Mouse (Mus musculus) adrenal gland, postnatal 10 days (tissue): ENCODE measurements around the gene Ptpn14. TPM values are rescaled to one million over a fixed set of nuclear protein-coding genes. Genes with fewer than 3 reads are reported as not detected.

ENCODE experiments used
- DNase-seq: peaks from one replicate; pipeline ENCODE4 v3.0.0; 2021; ENCODE audit warnings: mixed read lengths
- total RNA-seq, 2 experiments: library from RNA; stranded (reverse); gene quantifications; 2 replicates each; pipeline ENCODE4 v1.2.3; 2021

Gene Ptpn14
- total RNA-seq, 2 experiments from 2014 or later = 24.1 to 27.7 TPM

DNA sequence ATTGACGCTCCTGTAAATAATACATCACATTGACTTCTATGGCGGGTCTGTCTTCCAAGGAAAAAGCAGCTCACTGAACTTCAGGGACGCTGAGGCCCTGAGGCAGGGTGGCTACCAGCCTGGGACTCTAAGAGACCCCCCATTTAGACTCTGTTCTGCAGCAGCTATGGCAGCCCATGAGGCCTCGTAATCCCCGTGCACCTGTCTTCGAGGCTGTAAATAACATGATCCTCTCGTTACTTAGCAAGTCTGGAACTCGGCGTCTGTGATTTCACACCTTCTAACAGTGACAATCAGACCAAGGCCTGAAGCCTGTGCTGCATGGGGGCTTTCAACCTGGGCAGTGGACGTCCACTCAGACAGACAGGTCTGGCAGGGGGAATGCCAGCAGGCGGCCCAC is 175.1 kb downstream of the Ptpn14 start:
- no peak for DNase-seq

DNA sequence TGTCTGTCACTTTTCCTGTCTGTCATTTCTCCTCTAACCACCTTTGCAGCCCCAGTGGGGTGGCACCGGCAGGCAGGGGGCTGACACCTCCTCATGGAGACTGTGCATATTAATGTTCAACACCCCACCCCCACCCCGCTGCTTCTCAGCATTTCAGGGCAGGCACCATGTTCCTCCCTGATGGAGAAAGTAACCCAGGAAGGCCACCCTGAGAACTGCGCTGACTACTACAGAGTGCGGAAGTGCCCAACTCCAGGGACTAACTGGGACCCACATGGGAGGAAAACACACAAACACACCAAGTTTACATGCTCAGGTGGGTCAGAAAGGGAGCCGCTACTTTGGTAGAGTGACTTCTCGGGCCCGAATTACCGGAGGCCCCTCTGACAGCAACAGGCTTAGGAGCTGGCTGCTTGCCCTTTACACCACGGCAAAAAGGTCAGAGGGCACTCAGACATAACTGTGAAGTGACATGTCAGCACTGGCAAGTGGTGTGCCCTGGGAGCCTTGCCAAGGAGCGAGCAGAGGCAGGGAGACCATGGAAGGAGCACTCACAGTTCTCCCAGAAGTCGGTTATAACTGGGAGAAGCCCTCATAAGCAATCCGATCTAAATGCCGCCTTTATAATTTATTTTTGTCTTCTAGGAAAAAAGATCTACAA is 182.7 kb downstream of the Ptpn14 start:
- DNase-seq = peak; percentile 88

GRCm38 (mm10) chr1:189913093-189913760 is 185.2 kb downstream of the Ptpn14 start:
- DNase-seq = no peak

GRCm38 (mm10) chr1:189916422-189917125 is 188.5 kb downstream of the Ptpn14 start:
- peak; percentile 31 for DNase-seq

DNA sequence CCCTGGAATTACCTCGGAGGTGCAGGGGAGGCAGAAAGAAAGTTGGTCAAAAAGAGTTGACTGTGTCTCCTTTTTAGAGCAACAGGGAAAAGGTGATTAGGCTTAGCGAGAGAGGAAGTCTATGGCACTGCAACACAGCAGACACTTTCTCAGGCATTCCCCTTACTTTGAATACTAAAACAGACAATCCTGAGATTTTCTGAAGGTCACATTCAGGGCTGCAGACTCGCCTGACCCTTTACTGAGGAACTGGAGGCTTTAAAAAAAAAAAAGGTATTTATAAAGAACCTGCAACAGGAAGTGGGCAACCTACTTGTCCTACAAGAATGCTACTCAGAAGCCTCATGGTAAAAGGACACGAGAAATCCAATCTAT is 189.0 kb downstream of the Ptpn14 start:
- no peak for DNase-seq

DNA sequence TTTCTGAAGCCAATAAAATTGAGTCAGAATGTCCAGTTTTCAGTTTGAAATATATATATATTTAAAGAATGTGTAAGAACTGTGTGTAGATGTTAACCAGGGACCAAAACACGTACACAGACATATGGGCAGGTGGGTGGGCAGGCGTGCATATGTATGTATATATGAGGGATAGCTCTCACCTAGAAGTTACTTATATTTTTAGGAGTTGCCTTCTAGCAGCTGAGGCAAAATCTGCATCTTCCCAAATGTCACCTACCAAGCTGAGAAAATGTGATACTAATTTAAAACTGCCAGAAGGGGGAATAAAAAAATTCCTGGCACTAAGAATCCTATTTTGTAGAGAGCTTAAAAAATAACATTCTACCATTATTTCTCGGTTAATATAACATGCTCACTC is 191.7 kb downstream of the Ptpn14 start:
- no peak for DNase-seq

DNA sequence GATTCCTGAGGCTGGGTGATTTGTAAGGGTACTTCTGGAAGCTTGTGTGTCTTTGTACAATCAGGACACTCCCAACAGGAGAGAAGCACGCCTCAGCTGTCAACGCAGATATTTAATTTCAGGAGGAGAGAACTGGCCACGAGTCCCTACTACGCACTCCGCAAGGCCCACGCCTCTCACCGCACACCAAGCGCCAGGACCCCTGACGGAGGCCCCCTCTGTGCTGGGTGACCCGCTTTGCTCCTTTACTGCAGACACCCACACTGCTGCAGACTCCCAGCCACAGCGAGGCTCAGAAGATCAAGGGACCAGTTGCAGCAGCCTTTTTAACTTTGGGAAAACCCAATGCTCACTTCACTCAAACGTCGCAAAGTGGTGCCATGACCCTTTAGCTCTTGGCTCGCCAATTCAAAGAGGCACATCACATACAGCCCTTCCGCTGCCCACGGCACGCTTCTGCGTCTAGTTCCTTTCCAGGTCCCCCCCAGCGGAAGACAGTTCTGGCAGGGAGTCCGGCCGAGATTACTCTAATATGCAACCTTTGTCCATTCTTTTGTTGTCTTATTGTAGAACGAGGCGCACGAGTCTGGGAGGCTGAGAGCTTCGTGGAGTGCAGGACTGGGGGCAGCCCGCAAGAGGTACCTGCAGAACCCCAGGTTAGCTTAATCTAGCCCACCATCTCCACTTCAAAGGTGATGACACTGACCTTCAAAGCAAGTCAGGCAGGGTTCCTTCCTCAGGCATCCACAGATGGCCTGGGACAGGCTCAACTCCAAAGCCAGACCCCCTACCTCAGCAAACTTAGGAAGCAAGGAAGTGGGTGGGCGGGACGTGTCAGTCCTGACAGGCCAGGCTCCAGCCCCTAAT is 192.9 kb downstream of the Ptpn14 start:
- peak; percentile 30 for DNase-seq

DNA sequence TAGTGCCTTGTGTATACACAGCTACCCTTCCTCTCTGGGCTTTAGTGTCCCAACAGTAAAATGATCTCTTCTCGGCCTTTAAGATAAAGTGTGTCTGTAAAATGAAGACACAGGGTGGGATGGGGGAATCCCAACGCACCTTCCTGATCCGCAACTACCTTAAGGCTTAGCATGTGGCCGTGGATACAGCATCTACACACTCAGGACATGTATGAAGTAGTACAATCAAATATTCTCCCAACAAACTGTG is 193.4 kb downstream of the Ptpn14 start:
- no peak for DNase-seq

- peak; percentile 87 for DNase-seq
Observed at GRCm38 (mm10) chr1:189921818-189922592, 193.9 kb downstream of the Ptpn14 start, which contains the start of gene Smyd2. Gene Smyd2 (minus strand): TSS chr1:189922363.

DNA sequence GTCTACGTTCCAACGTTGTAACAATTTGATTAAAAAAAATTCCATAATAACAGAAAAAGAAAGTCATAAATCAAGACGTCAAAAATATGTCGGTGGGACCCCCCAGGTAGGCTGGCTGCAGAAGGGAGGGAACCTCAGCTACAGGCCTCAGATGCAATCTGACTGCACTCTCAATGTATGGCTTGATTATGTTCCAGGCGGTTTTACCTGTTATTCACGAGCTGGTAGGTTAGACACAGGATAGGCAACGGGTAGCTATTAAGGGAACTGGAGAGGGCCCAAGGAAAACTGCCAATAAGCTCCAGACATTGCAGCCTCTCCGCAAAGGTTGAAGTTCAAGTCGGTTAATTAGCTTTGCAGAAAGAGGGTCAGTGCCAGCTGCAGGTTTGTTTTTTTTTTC is 194.7 kb downstream of the Ptpn14 start:
- DNase-seq = no peak

DNA sequence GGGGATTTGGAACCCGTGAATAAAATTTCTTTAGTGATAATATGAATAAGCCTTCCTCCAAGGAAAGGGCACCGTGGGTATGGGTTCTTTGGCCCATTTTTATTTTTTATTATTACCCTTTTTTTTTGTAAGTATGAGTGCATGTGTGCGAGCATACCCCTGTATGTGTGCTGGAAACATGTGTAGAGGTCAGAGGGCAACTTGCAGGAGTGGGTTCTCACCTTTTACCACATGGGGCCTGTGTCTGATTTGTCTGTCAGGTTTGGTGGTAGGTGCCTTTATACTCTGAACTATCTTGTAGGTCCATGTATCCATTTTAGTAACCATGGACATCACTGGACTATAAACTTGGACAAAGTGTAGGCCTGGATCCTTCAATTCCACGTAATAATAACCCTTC is 195.1 kb downstream of the Ptpn14 start:
- DNase-seq = no peak

DNA sequence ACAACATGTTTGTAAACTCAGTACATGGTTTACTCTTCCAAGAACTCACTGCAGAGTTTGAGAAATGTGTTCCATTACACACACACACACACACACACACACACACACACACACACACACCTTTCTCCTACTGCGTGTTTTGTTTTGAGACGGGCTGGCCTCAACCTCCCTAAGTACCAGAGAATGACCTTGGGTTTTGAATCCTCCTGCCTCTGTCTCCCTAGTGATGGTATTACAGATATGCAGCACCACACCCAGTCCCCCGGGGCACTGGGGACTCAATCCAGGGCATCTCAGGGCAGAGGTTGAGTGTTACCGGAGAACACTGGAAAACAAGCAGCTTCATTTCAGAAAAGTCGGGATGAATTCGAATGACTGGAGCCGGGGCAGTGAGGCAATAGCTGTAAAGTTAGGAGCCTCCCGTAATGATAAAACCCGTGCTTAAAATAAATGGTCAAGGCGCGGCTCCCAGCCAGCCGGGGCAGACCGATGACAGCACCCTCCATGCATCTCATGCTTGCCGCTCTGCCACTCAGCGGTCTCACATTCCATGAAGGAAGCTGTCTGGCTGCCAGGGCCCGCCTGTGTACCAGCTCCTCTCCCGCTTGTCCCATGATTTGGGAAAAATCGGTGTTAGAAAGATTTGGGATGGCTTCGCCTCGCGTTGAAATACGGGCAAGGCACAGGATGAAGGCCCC is 196.0 kb downstream of the Ptpn14 start:
- no peak for DNase-seq

DNA sequence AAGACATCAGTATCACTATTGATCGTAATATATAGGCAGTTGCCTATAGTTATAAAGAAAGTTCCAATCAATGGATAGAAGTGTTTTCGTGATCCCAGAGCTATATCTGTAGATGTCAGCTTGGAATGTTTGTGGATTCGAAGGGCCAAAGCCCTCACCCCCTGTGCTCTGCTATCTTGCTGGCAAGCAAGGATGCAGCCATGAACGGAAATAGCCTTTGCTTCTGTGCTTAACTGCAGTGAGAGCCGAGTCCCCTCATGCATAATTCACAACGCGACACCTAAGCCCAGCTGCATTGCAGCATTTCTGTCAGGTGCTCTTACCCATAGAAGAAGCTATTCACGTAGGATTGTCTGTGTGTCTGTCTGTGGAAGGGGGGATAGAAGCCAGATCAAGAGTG is 198.2 kb downstream of the Ptpn14 start:
- DNase-seq = no peak

Other genes starting within 250 kb of the Ptpn14 start
- 10 to 100 TPM; 12.0 to 16.0 TPM for gene Cenpf, start 40.2 kb upstream of the Ptpn14 start, total RNA-seq
- gene Smyd2, start 194.1 kb downstream of the Ptpn14 start, total RNA-seq = 10 to 100 TPM; 71.2 to 81.6 TPM